Mouse (Mus musculus): ENCODE measurements at regions not wholly inside any gene's neighbourhood (a gene's known extent, or its start where the extent isn't known, plus 50 kb on each side); places are given as distances from the start of the nearest gene placed in this dataset.
A peak's percentile ranks its signal among the peaks of the same experiment; 100 is the strongest.

DNA sequence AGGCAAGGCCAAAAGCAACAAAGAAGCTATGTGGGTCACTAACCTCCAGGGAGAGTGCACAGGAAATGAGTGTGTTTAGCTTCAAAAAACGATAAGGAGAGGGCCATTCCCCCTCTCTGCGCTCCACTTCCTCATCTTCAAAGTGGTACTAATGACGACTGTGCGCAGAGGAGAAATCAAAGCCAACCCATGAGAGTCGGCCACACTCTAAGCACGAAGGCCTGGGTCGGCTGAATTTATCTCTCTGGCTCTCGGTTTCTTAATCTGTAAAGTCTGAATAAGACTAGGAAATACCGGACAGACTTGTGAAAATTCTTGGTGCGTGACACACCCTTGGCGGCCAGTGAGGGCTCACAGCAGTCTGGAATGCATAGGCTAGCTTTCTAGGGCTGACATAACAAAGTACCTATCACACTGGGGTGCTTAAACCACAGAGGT lies 200.9 kb downstream of the Ankrd50 start:
- Histone ChIP-seq H3K4me1 (ENCODE audit: control insufficient read depth, insufficient read depth, low read length) (no peaks in the 10 kb centered on the region; the same call in 1 of the 2 replicates), H3K4me3 (replicated peaks; ENCODE audit: extremely low read depth, low read depth, low read length) (no peak overlapping the region)
- 12% methylated on average over 11 of the region's 11 CpGs for WGBS
- TF ChIP-seq POLR2A (IDR thresholded peaks at IDR 0.05; ENCODE audit: borderline replicate concordance, extremely low read depth, low read depth, low read length) (no peak), CTCF (IDR thresholded peaks at IDR 0.05; ENCODE audit: insufficient read depth, low read length) (no peak)
- peak; percentile 26 for DNase-seq

DNA sequence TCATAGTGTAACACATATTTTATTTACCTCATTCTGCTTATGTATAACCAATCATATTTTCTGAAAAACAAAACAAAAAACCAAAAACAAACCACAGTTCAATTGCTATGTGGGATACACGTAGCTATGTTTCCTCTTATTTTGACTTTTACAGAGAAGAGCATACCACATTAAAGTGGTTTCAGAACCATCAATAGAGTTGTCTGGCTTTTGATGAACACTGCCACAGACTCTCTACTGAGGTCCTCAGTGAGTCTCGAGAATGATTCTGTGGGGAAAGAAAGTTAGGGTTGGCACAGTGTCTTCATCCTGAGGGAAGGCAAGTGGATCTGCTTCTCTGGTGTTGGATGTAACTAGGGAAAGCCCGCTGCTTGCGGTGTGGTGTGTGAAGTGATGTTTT lies 201.8 kb downstream of the Ankrd50 start:
- Histone ChIP-seq H3K4me1 (ENCODE audit: control insufficient read depth, insufficient read depth, low read length) (no peaks in the 10 kb centered on the region), H3K4me3 (replicated peaks; ENCODE audit: extremely low read depth, low read depth, low read length) (no peak overlapping the region)
- 89% methylated on average over 4 of the region's 4 CpGs for WGBS
- TF ChIP-seq CTCF (IDR thresholded peaks at IDR 0.05; ENCODE audit: insufficient read depth, low read length) (no peak), POLR2A (IDR thresholded peaks at IDR 0.05; ENCODE audit: borderline replicate concordance, extremely low read depth, low read depth, low read length) (no peak)
- no peak for DNase-seq

DNA sequence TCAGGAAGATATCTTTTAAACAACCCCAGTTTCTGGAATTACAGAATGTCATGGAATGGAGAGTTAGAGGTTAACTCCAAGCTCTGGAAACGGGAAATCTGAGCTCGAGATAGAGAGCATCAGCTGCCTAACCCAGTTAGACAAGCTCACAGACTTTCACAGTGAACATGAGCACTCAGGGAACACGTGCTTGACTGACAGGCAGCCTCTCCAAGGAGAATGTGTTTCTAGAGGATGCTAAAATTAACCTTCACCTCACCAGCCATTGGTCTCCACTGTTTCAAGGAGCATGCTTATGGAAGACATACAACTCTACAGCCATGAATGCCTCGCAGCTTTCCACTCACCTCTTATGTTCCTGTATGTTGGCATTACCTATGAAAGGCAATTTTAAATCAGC lies 203.0 kb downstream of the Ankrd50 start:
- 60% methylated on average over 4 of the region's 4 CpGs for WGBS
- Histone ChIP-seq H3K4me3 (replicated peaks; ENCODE audit: extremely low read depth, low read depth, low read length) (no peak overlapping the region), H3K4me1 (ENCODE audit: control insufficient read depth, insufficient read depth, low read length) (no peaks in the 10 kb centered on the region)
- no peak for TF ChIP-seq CTCF (IDR thresholded peaks at IDR 0.05; ENCODE audit: insufficient read depth, low read length)
- TF ChIP-seq POLR2A (IDR thresholded peaks at IDR 0.05; ENCODE audit: borderline replicate concordance, extremely low read depth, low read depth, low read length) = no peak
- no peak for DNase-seq

DNA sequence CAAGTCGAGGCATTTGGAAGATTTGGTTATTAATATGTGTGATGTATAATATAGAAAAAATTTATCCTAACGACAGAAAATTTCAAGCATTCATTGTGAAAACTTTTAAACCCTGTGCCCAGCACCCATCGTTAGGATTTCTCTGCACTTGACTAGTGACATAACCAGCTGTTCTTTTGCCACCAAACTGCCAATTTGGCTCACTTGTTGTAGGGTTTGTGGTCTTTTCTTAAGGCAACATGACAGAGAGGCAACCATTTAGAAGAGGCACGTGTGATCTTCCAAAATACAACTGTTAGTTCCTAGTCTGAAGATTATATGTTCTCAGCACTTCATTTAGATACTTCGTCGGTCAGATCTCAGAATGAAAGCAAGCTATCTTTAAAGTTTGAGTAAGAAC lies 203.8 kb downstream of the Ankrd50 start:
- TF ChIP-seq CTCF (IDR thresholded peaks at IDR 0.05; ENCODE audit: insufficient read depth, low read length) (no peak), POLR2A (IDR thresholded peaks at IDR 0.05; ENCODE audit: borderline replicate concordance, extremely low read depth, low read depth, low read length) (no peak)

DNA sequence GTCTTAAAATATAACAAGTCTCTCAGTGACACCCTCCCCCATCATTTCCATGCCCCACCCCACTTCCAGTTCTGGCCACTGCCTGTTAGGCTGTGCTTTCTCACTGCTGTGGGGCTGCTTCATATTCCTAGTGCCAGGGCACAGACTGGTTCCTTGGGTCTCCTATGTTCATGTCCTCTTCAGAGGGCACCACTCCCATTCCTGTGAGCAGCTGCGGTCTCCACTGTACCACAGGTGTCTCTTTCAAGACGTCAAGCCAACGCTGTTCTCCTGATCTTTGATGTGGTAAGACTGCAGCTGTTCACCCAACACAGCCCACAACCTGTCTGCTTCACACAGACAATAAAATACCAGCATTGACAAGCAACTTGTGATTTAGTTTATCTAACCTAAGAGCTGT lies 204.5 kb downstream of the Ankrd50 start:
- DNase-seq = no peak
- H3K4me3 ChIP-seq (replicated peaks; ENCODE audit: extremely low read depth, low read depth, low read length) = no peak overlapping the region
- WGBS = 66% methylated on average over 3 of the region's 3 CpGs
- H3K4me1 ChIP-seq (ENCODE audit: control insufficient read depth, insufficient read depth, low read length) = no peaks in the 10 kb centered on the region
- TF ChIP-seq CTCF (IDR thresholded peaks at IDR 0.05; ENCODE audit: insufficient read depth, low read length) = no peak
- TF ChIP-seq POLR2A (IDR thresholded peaks at IDR 0.05; ENCODE audit: borderline replicate concordance, extremely low read depth, low read depth, low read length) = no peak

More for the DNA sequence above, 203.8 kb downstream of the Ankrd50 start:
- no peaks in the 10 kb centered on the region for H3K4me1 ChIP-seq (ENCODE audit: control insufficient read depth, insufficient read depth, low read length)
- WGBS = 66% methylated on average over 6 of the region's 6 CpGs
- no peak for DNase-seq
- H3K4me3 ChIP-seq (replicated peaks; ENCODE audit: extremely low read depth, low read depth, low read length) = no peak overlapping the region

DNA sequence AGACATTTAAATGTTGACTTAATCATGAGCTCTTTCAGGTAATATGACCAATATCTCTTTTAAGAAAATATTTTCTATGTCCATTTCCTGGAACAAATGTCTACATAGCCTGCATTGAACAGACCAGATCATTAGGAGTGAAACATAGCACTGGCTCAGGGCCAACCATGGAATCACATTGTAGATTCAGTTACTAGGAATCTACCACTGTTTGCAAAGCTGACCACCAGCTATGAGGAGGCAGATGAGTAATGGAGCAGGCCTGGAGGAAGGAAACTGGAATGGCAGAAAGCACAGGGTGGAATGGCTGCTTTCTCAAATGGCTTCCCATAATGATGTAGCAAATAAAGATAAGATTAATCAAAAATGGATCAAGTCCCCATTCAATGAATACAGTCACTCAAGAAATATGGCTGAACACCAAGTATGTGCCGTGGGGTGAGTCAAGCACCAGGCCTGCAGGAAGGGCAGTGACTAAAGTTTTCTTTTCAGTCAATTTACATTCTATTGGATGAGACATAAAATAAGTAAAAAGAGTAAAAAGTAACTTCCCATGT lies 207.6 kb downstream of the Ankrd50 start:
- no peak for DNase-seq
- no peaks in the 10 kb centered on the region for H3K4me1 ChIP-seq (ENCODE audit: control insufficient read depth, insufficient read depth, low read length)
- no peak overlapping the region for H3K4me3 ChIP-seq (replicated peaks; ENCODE audit: extremely low read depth, low read depth, low read length)
- TF ChIP-seq POLR2A (IDR thresholded peaks at IDR 0.05; ENCODE audit: borderline replicate concordance, extremely low read depth, low read depth, low read length) (no peak), CTCF (IDR thresholded peaks at IDR 0.05; ENCODE audit: insufficient read depth, low read length) (no peak)
- WGBS = 76% methylated on average over 1 of the region's 1 CpGs

DNA sequence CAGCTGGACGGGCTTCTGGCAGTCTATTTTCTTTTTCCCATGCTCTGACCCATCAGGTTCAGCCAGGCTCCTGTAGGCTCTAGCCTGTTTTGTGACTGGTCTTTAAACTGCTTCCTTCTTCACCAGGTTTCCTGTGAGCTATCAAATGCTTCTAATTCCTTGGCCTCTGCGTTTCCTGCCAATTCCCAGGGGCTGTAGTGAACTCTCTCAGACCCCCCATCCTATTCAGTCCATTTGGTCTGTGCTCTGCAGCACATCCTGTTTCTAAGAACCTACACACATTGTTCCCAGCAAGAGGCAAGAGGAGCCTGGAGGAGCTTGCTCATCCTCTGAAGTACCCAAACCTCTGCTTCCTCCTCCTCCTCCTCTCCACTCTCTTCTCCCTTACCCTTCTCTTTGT lies 209.3 kb downstream of the Ankrd50 start:
- TF ChIP-seq CTCF (IDR thresholded peaks at IDR 0.05; ENCODE audit: insufficient read depth, low read length) = no peak
- TF ChIP-seq POLR2A (IDR thresholded peaks at IDR 0.05; ENCODE audit: borderline replicate concordance, extremely low read depth, low read depth, low read length) = no peak
- WGBS = 41% methylated on average over 2 of the region's 2 CpGs
- H3K4me3 ChIP-seq (replicated peaks; ENCODE audit: extremely low read depth, low read depth, low read length) = no peak overlapping the region
- no peak for DNase-seq
- no peaks in the 10 kb centered on the region for H3K4me1 ChIP-seq (ENCODE audit: control insufficient read depth, insufficient read depth, low read length)

DNA sequence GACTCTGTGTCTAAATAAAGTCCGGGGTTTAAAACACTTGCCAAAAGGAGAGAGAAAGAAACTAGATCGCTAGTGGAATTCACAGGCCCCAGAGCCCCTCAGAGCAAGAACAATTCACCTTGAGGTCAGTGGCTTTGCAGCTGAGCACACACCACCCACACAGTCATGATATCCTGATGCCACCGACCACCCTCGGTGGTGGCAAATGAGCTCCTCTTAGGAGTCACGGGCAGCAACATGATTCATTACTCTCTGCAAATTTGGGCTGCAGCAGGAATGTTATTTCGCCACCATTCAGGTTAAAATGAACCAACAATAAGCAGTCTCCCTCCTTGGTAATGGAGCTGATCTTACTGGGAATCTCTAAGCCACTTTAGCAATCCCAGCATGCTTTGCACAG lies 213.9 kb downstream of the Ankrd50 start:
- no peak for DNase-seq
- Histone ChIP-seq H3K4me1 (ENCODE audit: control insufficient read depth, insufficient read depth, low read length) (no peaks in the 10 kb centered on the region), H3K4me3 (replicated peaks; ENCODE audit: extremely low read depth, low read depth, low read length) (no peak overlapping the region)
- WGBS = 53% methylated on average over 6 of the region's 6 CpGs
- TF ChIP-seq POLR2A (IDR thresholded peaks at IDR 0.05; ENCODE audit: borderline replicate concordance, extremely low read depth, low read depth, low read length) = no peak
- no peak for TF ChIP-seq CTCF (IDR thresholded peaks at IDR 0.05; ENCODE audit: insufficient read depth, low read length)

DNA sequence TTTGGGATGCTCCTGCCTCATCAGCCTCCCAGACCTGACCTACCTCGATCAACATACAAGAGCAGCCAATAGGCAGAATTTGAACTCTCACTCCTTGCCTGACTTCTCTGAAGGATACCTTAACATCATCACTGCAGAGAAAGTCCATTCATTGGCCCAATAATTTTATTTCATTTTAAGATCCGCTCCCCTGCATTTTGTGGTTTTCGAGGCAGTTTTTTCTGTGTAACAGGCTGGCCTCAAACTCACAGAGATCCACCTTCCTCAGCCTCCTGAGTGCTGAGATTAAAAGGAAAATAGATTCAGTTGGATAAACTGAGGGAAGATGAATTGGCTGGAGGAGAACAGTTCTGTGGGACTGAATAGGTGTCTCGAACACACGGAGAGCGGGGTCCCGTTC lies 216.4 kb downstream of the Ankrd50 start:
- H3K4me3 ChIP-seq (replicated peaks; ENCODE audit: extremely low read depth, low read depth, low read length) = no peak overlapping the region
- 94% methylated on average over 7 of the region's 7 CpGs for WGBS
- no peaks in the 10 kb centered on the region for H3K4me1 ChIP-seq (ENCODE audit: control insufficient read depth, insufficient read depth, low read length)
- no peak for TF ChIP-seq CTCF (IDR thresholded peaks at IDR 0.05; ENCODE audit: insufficient read depth, low read length)
- TF ChIP-seq POLR2A (IDR thresholded peaks at IDR 0.05; ENCODE audit: borderline replicate concordance, extremely low read depth, low read depth, low read length) = no peak
- DNase-seq = no peak

DNA sequence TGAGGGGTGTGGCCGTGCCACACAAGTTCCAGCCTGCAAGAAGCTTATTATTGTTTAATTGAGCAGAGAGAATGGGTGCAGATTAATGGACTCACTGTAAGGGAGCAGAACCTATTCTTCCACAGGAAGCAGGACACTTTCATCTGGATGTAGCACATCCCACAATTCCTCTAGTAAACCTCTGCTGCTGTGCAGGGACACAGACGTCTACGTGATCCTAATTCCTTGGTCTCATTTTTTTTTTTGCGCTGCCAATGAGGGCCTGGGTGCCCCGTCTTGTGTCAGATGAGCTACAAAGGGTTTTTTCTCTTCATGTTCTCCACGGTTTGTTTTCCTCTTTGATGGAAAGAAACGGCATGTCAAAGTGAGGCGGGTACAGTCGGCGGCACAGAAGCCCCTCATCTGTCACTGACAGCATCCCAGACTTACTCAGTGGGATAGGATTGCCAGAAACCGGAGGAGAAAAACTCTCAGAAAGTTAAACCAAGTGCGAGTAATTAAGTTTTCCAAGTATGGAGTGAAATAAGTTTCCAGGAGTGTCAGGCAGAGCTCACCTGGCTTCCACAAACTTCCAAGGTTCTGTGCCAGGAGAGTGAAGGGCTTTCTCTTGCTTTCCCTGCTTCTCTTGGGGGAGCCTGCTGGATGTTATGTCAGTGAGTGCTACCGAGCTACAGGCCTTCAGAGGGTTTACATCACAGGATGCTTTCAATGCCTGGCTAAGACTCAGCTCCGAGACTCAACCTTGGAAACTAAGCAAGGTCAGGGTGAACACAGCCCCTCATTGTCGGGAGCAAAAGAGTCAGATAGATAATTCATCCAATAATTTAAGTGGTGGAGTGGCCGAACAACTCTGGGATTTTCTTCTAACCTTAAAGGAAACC lies 221.1 kb downstream of the Ankrd50 start:
- WGBS = 75% methylated on average over 16 of the region's 16 CpGs
- H3K4me3 ChIP-seq (replicated peaks; ENCODE audit: extremely low read depth, low read depth, low read length) = no peak overlapping the region
- TF ChIP-seq CTCF (IDR thresholded peaks at IDR 0.05; ENCODE audit: insufficient read depth, low read length) = no peak
- TF ChIP-seq POLR2A (IDR thresholded peaks at IDR 0.05; ENCODE audit: borderline replicate concordance, extremely low read depth, low read depth, low read length) = no peak
- no peak for DNase-seq
- no peaks in the 10 kb centered on the region for H3K4me1 ChIP-seq (ENCODE audit: control insufficient read depth, insufficient read depth, low read length)

All from lung, adult 2 months (tissue).